Comparison of ENCODE assay signal across 8 mouse cellular contexts in genomic region chr7:4793674-4794073, GRCm38 (mm10). TPM values are rescaled to one million over a fixed set of nuclear protein-coding genes. Genes with fewer than 3 reads are reported as not detected.
A peak's percentile ranks its signal among the peaks of the same experiment; 100 is the strongest.
DNase-seq lines count a peak whose midpoint lies in the region; ATAC-seq and TF ChIP-seq lines count a peak whose summit lies in the region.

No protein-coding gene starts in this region.

- H3K27me3 ChIP-seq in heart, embryonic 13.5 days (replicated peaks) = no peaks in the 10 kb centered on the region; the same call in 1 of the 2 replicates
- no peaks in the 10 kb centered on the region for H3K27me3 ChIP-seq in G1E (ENCODE audit: insufficient read depth, low read length)
- peaks cover 20% of the 10 kb centered on the region for H3K27me3 ChIP-seq in hindbrain, embryonic 10.5 days (ENCODE audit: insufficient read depth, poor library complexity, severe bottlenecking)
- H3K27me3 ChIP-seq in midbrain, embryonic 11.5 days (ENCODE audit: control insufficient read depth, insufficient read depth, low read length) = peaks cover 6% of the 10 kb centered on the region; the same call in 1 of the 2 replicates

- TF ChIP-seq CTCF in G1E (IDR thresholded peaks at IDR 0.05; ENCODE audit: low read depth, low read length) = no peak

- peak overlapping the region; percentile 99 for H3K9ac ChIP-seq in heart, embryonic 13.5 days
- peak overlapping the region; percentile 92 for H3K9ac ChIP-seq in midbrain, embryonic 11.5 days (ENCODE audit: low read length)

- peak overlapping the region; percentile 92 for H3K4me2 ChIP-seq in heart, embryonic 13.5 days
- peak overlapping the region; percentile 76 for H3K4me2 ChIP-seq in midbrain, embryonic 11.5 days

- peaks cover 51% of the 10 kb centered on the region for H3K36me3 ChIP-seq in heart, embryonic 13.5 days
- H3K36me3 ChIP-seq in G1E (replicated peaks) = peaks cover 55% of the 10 kb centered on the region
- H3K36me3 ChIP-seq in hindbrain, embryonic 10.5 days = peaks cover 51% of the 10 kb centered on the region
- peaks cover 13% of the 10 kb centered on the region for H3K36me3 ChIP-seq in midbrain, embryonic 11.5 days (ENCODE audit: control insufficient read depth, insufficient read depth, low read length)

- peak overlapping the region; percentile 94 for H3K4me3 ChIP-seq in heart, embryonic 13.5 days
- peak overlapping the region; percentile 84 for H3K4me3 ChIP-seq in G1E (ENCODE audit: low read depth, low read length)
- peak overlapping the region; percentile 96 for H3K4me3 ChIP-seq in hindbrain, embryonic 10.5 days
- H3K4me3 ChIP-seq in midbrain, embryonic 11.5 days (ENCODE audit: low read depth, low read length) = peak overlapping the region; percentile 70

- peaks cover 24% of the 10 kb centered on the region for H3K4me1 ChIP-seq in heart, embryonic 13.5 days
- H3K4me1 ChIP-seq in G1E (ENCODE audit: insufficient read depth, low read depth, low read length) = peaks cover 43% of the 10 kb centered on the region
- H3K4me1 ChIP-seq in hindbrain, embryonic 10.5 days (replicated peaks) = peaks cover 23% of the 10 kb centered on the region
- peaks cover 9% of the 10 kb centered on the region for H3K4me1 ChIP-seq in midbrain, embryonic 11.5 days (ENCODE audit: control insufficient read depth, insufficient read depth, low read length)

- WGBS in heart, embryonic 13.5 days = 35% methylated on average over 4 of the region's 4 CpGs
- 45% methylated on average over 4 of the region's 4 CpGs for WGBS in hindbrain, embryonic 10.5 days
- WGBS in midbrain, embryonic 11.5 days = 41% methylated on average over 4 of the region's 4 CpGs

- ATAC-seq in heart, embryonic 13.5 days (ENCODE audit: extremely low read depth, insufficient number of reproducible peaks, low FRiP score, low TSS enrichment) = no peak
- ATAC-seq in G1E (ENCODE audit: extremely low read depth, insufficient number of reproducible peaks, low FRiP score, poor library complexity, severe bottlenecking) = no peak
- no peak for ATAC-seq in midbrain, embryonic 11.5 days (ENCODE audit: low FRiP score)
- ATAC-seq in activated CD4-positive, CD25-positive, alpha-beta regulatory T cell, adult 4 months = no peak

- DNase-seq in heart, adult 9 months (ENCODE audit: low spot score in 2 of 2) = no peak
- DNase-seq in G1E (ENCODE audit: low spot score) = no peak
- DNase-seq in hindbrain, embryonic 10.5 days (ENCODE audit: low spot score) = no peak
- DNase-seq in midbrain, embryonic 11.5 days (ENCODE audit: low spot score, missing footprints) = no peak
- no peak for DNase-seq in thymus, adult 18-20 months
- no peak for DNase-seq in kidney, postnatal 36 days

- peak overlapping the region; percentile 92 for H3K27ac ChIP-seq in heart, embryonic 13.5 days (replicated peaks)
- H3K27ac ChIP-seq in hindbrain, embryonic 10.5 days = peak overlapping the region; percentile 97
- no peak overlapping the region for H3K27ac ChIP-seq in midbrain, embryonic 11.5 days (ENCODE audit: low read depth, low read length)

- H3K9me3 ChIP-seq in heart, embryonic 13.5 days = no peaks in the 10 kb centered on the region
- H3K9me3 ChIP-seq in G1E (replicated peaks) = no peaks in the 10 kb centered on the region
- no peaks in the 10 kb centered on the region for H3K9me3 ChIP-seq in hindbrain, embryonic 10.5 days
- H3K9me3 ChIP-seq in midbrain, embryonic 11.5 days (ENCODE audit: control insufficient read depth, low read length) = no peaks in the 10 kb centered on the region

RNA-seq across cellular contexts. Expression of gene Rpl28, which starts 1.0 kb away (rescaled TPM):
- 209 and 245 TPM in 2 replicates for polyA plus RNA-seq in heart, embryonic 13.5 days (2015; fragmentation: Nextera tagmentation; extraction: Ambion mirVana)
- total RNA-seq in G1E (2014; fragmentation: Nextera tagmentation) (1,543 and 2,339 TPM in 2 replicates), G1E (2017) (548 and 573 TPM in 2 replicates)
- 5,642 and 5,886 TPM in 2 replicates for polyA plus RNA-seq in G1E (2012)
- polyA plus RNA-seq in hindbrain, embryonic 10.5 days (2016; fragmentation: Nextera tagmentation; extraction: Ambion mirVana) = 378 and 382 TPM in 2 replicates
- polyA plus RNA-seq in midbrain, embryonic 11.5 days (2014; fragmentation: Nextera tagmentation; extraction: Ambion mirVana) = 203 and 211 TPM in 2 replicates
- 100 to 1,000 TPM; 460 to 740 TPM for polyA plus RNA-seq in activated CD4-positive, CD25-positive, alpha-beta regulatory T cell, adult 4 months (2017; shearing (Covaris generic))

RNA-seq across cellular contexts. Expression of gene Tmem238, which starts 4.2 kb away (rescaled TPM):
- polyA plus RNA-seq in heart, embryonic 13.5 days (2015; fragmentation: Nextera tagmentation; extraction: Ambion mirVana) = 4.1 and 4.3 TPM in 2 replicates
- total RNA-seq in G1E (2014; fragmentation: Nextera tagmentation) (1.7 and 4.7 TPM in 2 replicates), G1E (2017) (6.8 and 12.1 TPM in 2 replicates)
- 40.6 and 61.2 TPM in 2 replicates for polyA plus RNA-seq in G1E (2012)
- 2.6 and 4.3 TPM in 2 replicates for polyA plus RNA-seq in hindbrain, embryonic 10.5 days (2016; fragmentation: Nextera tagmentation; extraction: Ambion mirVana)
- 1.3 and 1.4 TPM in 2 replicates for polyA plus RNA-seq in midbrain, embryonic 11.5 days (2014; fragmentation: Nextera tagmentation; extraction: Ambion mirVana)
- 1 to 10 TPM in 1 of 2 experiments, not detected in 1; 1.2 TPM for polyA plus RNA-seq in activated CD4-positive, CD25-positive, alpha-beta regulatory T cell, adult 4 months (2017; shearing (Covaris generic))

RNA-seq across cellular contexts. Expression of gene Tmem190, which starts 10.9 kb away (rescaled TPM):
- polyA plus RNA-seq in heart, embryonic 13.5 days (2015; fragmentation: Nextera tagmentation; extraction: Ambion mirVana) = not detected in 2 replicates
- total RNA-seq in G1E (2014; fragmentation: Nextera tagmentation) (not detected in 2 replicates), G1E (2017) (0.41 TPM in 1 of 2 replicates, not detected in the other)
- polyA plus RNA-seq in G1E (2012) = not detected in 2 replicates
- polyA plus RNA-seq in hindbrain, embryonic 10.5 days (2016; fragmentation: Nextera tagmentation; extraction: Ambion mirVana) = 0.30 TPM in 1 of 2 replicates, not detected in the other
- polyA plus RNA-seq in midbrain, embryonic 11.5 days (2014; fragmentation: Nextera tagmentation; extraction: Ambion mirVana) = not detected in 2 replicates
- not detected for polyA plus RNA-seq in activated CD4-positive, CD25-positive, alpha-beta regulatory T cell, adult 4 months (2017; shearing (Covaris generic))

RNA-seq across cellular contexts. Expression of gene Il11, which starts 11.0 kb away (rescaled TPM):
- polyA plus RNA-seq in heart, embryonic 13.5 days (2015; fragmentation: Nextera tagmentation; extraction: Ambion mirVana) = 0.09 TPM in 1 of 2 replicates, not detected in the other
- not detected in 2 replicates for total RNA-seq in G1E (2014; fragmentation: Nextera tagmentation)
- not detected in 2 replicates for total RNA-seq in G1E (2017)
- polyA plus RNA-seq in G1E (2012) = 0.13 and 0.15 TPM in 2 replicates
- polyA plus RNA-seq in hindbrain, embryonic 10.5 days (2016; fragmentation: Nextera tagmentation; extraction: Ambion mirVana) = 0.44 and 0.96 TPM in 2 replicates
- 0.07 TPM in 1 of 2 replicates, not detected in the other for polyA plus RNA-seq in midbrain, embryonic 11.5 days (2014; fragmentation: Nextera tagmentation; extraction: Ambion mirVana)
- not detected for polyA plus RNA-seq in activated CD4-positive, CD25-positive, alpha-beta regulatory T cell, adult 4 months (2017; shearing (Covaris generic))

RNA-seq across cellular contexts. Expression of gene Ube2s, which starts 18.7 kb away (rescaled TPM):
- 327 and 359 TPM in 2 replicates for polyA plus RNA-seq in heart, embryonic 13.5 days (2015; fragmentation: Nextera tagmentation; extraction: Ambion mirVana)
- total RNA-seq in G1E (2014; fragmentation: Nextera tagmentation) (538 and 670 TPM in 2 replicates), G1E (2017) (171 and 195 TPM in 2 replicates)
- 210 and 243 TPM in 2 replicates for polyA plus RNA-seq in G1E (2012)
- 414 and 452 TPM in 2 replicates for polyA plus RNA-seq in hindbrain, embryonic 10.5 days (2016; fragmentation: Nextera tagmentation; extraction: Ambion mirVana)
- polyA plus RNA-seq in midbrain, embryonic 11.5 days (2014; fragmentation: Nextera tagmentation; extraction: Ambion mirVana) = 392 and 412 TPM in 2 replicates
- 10 to 100 TPM; 39.3 to 43.6 TPM for polyA plus RNA-seq in activated CD4-positive, CD25-positive, alpha-beta regulatory T cell, adult 4 months (2017; shearing (Covaris generic))
